Mouse (Mus musculus): Measurements from ENCODE around the gene Cnksr3.

Gene Cnksr3

DNA sequence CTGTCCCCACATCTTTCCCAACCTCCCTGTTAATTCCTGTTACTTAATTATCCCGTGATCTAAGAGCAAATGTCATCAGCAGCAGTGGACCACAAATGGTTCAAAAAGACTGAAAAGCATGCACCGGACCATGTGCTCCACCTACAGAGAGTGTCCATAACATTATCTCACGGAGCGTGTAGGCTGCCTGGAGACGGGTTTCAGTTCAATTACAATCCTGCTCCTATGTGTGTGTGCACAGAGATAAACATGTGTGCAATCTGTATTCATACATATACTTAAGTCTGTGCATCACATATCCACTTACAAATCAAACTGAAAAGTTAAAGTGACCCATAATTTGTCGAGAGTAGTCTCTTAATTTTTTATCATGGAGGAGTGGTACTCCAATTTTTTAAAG is 14.3 kb downstream of the Cnksr3 start:
- intact Hi-C loops (cut with DNase I): no loop called here

GRCm38 (mm10) chr10:7196668-7197400 is 15.2 kb downstream of the Cnksr3 start:
- intact Hi-C loops (cut with DNase I): no loop called here

DNA sequence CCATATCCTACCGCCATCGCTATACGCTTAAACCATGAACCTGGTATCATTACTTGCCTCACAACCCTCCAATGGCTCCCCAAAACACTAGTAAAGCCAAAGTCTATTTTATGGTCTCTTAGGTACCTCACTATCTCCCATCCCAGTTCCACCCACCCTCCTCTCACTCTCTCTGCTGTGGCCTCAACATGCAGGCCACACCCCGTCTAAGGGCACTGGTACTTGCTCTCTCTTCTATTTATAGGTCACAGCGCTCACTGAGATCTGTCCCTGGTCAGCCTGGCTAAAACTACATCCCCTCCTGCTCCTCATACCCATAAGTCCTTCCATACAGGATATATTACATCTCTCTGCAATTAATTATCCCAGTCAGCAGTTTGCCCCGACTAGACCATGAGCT is 16.1 kb downstream of the Cnksr3 start:
- intact Hi-C loops (cut with DNase I): no loop called here

- intact Hi-C loops (cut with DNase I): no loop called here
These were observed 20.2 kb downstream of the Cnksr3 start for GRCm38 (mm10) chr10:7191721-7192413.

GRCm38 (mm10) chr10:7189194-7189593 is 22.8 kb downstream of the Cnksr3 start:
- intact Hi-C loops (cut with DNase I): no loop called here

DNA sequence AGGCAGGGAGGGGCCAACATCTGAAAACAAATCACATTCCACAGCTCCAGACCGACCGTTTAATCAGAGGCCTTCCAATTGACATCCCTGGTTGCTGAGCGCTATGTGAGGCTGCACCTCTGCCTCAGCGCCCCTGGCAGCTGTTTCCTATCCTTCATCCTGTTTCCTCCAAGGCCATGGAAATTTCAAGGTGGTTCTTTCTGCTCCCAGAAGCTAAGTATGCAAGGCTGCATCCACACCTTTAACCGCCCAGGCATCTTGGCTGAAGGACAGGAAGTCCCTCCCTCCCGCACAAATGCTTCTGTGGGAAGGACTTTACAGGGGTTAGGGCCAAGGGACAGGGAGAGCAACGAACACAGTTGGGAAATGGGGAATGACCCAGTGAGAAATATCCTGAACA is 24.2 kb downstream of the Cnksr3 start:
- intact Hi-C loops (cut with DNase I): no loop called here

GRCm38 (mm10) chr10:7186992-7187391 is 25.0 kb downstream of the Cnksr3 start:
- intact Hi-C loops (cut with DNase I): no loop called here

DNA sequence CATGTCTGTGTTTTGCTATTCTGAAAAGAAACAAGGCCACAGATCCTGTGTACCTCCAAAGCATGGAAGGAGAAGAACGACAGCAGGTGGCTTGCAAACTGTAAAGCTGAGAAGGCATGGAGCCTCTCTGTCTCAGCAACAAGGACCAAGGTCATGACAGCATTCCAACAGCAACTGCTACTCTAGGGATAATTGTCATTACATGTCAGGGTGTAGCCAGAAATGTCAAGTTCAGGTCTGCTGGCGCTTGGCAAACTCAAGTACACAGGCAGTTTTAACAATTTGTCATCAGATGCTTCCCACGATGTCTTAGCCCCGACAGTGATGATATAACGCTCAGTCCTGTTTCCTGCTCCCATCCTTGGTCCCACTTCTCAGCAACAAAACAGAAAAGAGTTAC is 26.0 kb downstream of the Cnksr3 start:
- intact Hi-C loops (cut with DNase I): no loop called here

DNA sequence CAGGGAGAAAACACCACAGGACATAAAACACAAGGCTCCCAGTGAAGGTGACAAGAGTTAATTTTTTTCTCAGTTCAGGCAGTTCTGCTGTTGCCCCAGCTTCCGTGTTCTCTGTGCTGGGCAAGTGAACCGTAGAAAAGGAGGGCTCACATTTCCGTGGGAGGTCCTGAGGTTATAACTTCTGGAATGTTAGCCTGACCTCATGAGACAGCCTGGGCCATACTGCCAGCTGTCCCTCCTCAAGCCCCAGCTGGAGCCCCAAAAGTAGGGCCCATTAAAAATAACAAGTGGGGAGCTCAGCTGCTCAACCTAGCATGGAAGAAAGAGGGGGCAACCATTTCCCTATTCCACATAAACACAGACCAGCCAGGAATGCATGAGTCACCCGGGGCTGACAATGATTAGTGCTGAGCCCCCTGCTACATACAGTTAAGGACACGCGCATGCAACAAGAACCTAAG is 28.8 kb downstream of the Cnksr3 start:
- intact Hi-C loops (cut with DNase I): no loop called here

DNA sequence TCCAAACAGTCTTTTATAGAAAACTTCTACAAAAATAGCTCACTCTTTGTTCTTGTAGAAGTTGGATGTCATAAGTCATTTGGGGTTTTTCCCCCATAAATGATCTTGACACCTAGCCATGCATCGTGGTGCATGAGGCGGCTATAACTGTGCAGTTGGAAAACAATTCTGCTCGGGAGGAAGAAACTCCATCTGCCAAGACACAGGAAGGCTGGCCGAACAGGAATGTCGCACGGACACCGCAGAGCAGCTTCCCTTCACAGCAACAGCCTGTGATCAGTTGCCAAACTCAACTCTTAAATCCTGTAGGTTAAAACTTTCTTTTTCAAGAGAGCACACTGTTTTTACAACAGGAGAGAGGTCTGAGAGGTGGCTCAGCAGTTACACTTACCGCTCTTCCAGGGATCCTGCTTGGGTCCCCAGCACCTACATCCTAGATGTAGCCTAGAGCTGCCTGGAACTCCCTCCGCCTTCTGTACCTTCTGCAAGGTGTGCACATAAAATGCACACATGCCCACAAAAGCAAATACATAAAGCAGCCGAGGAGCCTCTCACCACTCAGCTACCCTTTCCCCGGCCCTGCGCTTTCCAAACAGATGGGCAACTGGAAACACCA is 29.4 kb downstream of the Cnksr3 start:
- intact Hi-C loops (cut with DNase I): no loop called here

GRCm38 (mm10) chr10:7180296-7180695 is 31.7 kb downstream of the Cnksr3 start:
- intact Hi-C loops (cut with DNase I): no loop called here

- intact Hi-C loops (cut with DNase I): no loop called here
These were observed 33.5 kb downstream of the Cnksr3 start for GRCm38 (mm10) chr10:7178571-7178970.

DNA sequence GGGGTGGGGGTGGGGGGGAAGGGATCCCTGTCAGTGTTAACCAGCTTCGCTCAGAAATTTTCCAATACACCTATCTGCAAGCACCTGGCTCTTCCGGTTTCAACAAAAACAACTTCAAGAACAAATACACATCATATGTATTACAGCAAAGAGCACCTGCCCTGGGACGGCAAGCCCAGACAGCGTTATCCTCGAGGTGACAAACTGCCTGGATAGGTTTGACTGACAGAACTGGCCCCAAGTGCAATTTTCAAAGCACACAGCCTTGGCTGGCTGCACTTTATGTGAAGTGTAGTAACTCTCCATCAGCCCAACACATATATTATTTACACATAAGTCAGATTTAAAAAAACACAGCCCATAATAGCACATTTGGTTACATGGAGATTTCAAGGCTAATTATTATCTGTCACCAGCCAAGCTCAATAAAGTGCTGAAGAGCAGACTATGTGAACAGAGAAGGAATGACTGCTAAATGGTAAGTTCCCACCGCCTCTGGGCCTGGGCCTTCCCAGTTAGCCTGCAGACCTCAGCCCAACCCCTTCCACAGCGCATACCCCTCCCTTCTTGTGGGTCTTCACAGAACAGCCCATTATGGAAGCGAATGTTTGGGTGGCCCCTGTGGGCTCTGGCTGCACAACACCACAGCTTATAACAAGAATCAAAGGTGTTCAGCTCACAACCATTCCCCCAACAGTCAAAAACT is 35.7 kb downstream of the Cnksr3 start:
- intact Hi-C loops (cut with DNase I): no loop called here

GRCm38 (mm10) chr10:7174480-7174879 is 37.6 kb downstream of the Cnksr3 start:
- intact Hi-C loops (cut with DNase I): no loop called here

GRCm38 (mm10) chr10:7173098-7173497 is 38.9 kb downstream of the Cnksr3 start:
- intact Hi-C loops (cut with DNase I): no loop called here

- intact Hi-C loops (cut with DNase I): no loop called here
These were observed 41.6 kb downstream of the Cnksr3 start for GRCm38 (mm10) chr10:7170434-7170833.

- intact Hi-C loops (cut with DNase I): no loop called here
These were observed 49.0 kb downstream of the Cnksr3 start for GRCm38 (mm10) chr10:7163031-7163430.

DNA sequence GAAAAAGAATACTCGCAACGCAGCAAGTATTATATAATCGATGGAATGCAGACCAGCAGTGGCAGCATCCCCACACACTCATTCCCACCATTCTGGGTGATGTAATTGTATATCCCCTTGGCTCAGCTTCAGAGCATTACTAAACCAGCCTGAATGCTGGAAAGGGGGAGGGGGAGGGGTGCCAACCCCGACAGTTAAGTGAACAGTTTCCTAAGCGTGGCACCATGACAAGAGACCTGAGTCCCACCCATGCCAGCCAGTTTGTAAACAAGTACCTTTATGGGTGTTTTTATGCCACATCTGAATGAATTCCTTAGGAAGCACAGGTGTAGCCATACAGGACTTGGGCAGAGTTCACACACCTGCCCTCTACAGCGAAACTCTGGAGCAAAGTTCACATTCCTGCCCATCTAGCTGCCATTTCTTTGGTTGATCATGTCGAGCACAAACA is 53.0 kb downstream of the Cnksr3 start:
- intact Hi-C loops (cut with DNase I): no loop called here

DNA sequence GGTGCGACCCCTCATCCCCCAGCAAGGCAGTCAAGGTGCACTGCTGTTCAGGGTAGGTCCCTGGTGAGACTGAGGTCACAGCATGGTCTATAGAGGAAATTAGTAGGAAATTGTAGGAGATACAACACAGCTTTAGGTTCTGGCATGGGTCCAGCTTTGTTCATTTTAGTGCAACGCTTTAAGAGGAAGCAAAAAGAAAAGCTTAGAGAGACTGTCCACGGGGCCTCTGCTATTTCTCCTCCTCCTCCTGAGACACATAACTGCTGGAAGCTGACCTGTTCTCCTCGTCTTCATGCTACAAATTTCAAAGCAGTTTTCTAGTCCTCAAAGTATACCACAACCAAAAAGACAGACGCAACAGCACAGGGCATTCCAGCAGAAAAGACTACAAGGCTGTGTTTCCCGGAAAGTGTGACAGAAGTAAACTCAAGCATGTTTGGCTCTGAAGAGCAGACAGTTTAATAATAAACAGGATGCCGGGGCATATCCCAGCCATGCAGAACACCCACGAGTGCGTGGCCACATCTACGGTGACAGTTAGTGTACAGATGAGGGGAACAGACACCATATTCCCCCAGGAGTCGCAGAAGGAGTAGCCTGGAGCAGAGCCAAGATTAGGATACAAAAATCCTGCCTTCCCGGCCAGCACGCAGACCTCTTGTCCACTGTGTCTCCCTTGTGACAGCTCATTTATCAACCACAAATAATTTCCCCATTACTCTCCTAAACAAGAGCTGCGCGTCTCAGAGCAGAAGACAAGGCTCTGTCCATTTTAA is 53.6 kb downstream of the Cnksr3 start:
- intact Hi-C loops (cut with DNase I): no loop called here

DNA sequence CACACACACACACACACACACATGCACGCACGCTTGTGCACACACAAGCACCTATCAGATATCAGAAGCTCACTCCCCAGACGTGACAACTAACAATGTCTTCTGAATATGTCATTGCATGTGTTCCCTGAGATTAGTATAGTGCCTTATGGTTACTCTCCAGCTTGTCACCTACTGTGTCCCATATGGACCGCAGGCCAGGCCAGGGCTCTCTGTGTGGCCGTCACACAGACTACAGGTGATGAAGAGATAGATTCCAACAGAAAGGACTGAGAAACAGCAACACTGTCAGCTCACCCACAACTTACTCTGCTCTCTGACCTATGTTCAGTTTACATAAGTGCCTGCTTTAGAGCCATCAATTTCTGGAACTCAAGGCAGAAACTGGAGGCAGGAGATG is 57.2 kb downstream of the Cnksr3 start:
- intact Hi-C loops (cut with DNase I): no loop called here

DNA sequence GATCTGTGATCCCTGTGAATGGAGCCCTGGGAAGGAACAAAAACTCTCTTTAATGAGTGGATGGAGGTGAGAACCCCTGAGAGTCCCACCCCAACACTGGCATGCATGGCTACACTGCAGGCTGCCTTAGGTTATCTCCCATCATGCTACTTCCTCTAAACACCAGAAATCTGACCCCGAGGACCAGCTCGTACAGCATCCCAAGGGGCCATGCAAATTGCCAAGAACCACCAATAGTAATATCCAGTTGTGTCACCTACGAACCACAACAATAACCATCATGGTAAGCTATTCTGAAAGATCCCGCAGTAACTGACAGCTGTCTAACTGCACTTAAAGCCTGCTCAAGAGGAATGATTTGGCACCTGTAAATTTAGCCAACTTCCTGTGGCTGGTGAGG is 59.1 kb downstream of the Cnksr3 start:
- intact Hi-C loops (cut with DNase I): no loop called here

Measured in adrenal gland (tissue).